Mouse (Mus musculus): Measurements from ENCODE around the gene Tbc1d13. TPM values are rescaled to one million over a fixed set of nuclear protein-coding genes. Genes with fewer than 3 reads are reported as not detected.

The Tbc1d13 gene
- polyA plus RNA-seq (2017; shearing (Covaris generic)) = 4.4 TPM

GRCm38 (mm10) chr2:30133613-30134377 is at the start of gene Tbc1d13:
TSS of gene Tbc1d13 (plus strand) at chr2:30133746.

GRCm38 (mm10) chr2:30093471-30094207 is 39.9 kb upstream of the Tbc1d13 start, which contains the start of gene Zdhhc12:
TSS of gene Zdhhc12 (minus strand) at chr2:30093648.

GRCm38 (mm10) chr2:30124472-30125274 is 8.9 kb upstream of the Tbc1d13 start, which contains the start of gene Zer1:
TSS of gene Zer1 (minus strand) at chr2:30124585.

GRCm38 (mm10) chr2:30171371-30171996 is 37.9 kb downstream of the Tbc1d13 start, which contains the start of gene Endog:
TSS of gene Endog (plus strand) at chr2:30171493.

GRCm38 (mm10) chr2:30177700-30178675 is 44.4 kb downstream of the Tbc1d13 start, which contains the start of gene Spout1:
TSS of gene Spout1 (minus strand) at chr2:30178459.

Other genes starting within 250 kb of the Tbc1d13 start
- 80.1 TPM for gene Odf2, start 244.5 kb upstream of the Tbc1d13 start, polyA plus RNA-seq (2017; shearing (Covaris generic))
- gene Gle1, start 198.3 kb upstream of the Tbc1d13 start, polyA plus RNA-seq (2017; shearing (Covaris generic)) = 76.2 TPM
- gene Sptan1, start 168.2 kb upstream of the Tbc1d13 start, polyA plus RNA-seq (2017; shearing (Covaris generic)) = 128 TPM
- gene Wdr34, start 84.9 kb upstream of the Tbc1d13 start, polyA plus RNA-seq (2017; shearing (Covaris generic)) = 0.96 TPM
- gene Set, start 76.4 kb upstream of the Tbc1d13 start, polyA plus RNA-seq (2017; shearing (Covaris generic)) = 330 TPM
- gene Pkn3, start 56.1 kb upstream of the Tbc1d13 start, polyA plus RNA-seq (2017; shearing (Covaris generic)) = 0.70 TPM
- gene Zdhhc12, start 40.1 kb upstream of the Tbc1d13 start, polyA plus RNA-seq (2017; shearing (Covaris generic)) = 8.6 TPM
- 53.2 TPM for gene Zer1, start 9.2 kb upstream of the Tbc1d13 start, polyA plus RNA-seq (2017; shearing (Covaris generic))
- gene Endog, start 37.7 kb downstream of the Tbc1d13 start, polyA plus RNA-seq (2017; shearing (Covaris generic)) = 24.0 TPM
- gene Spout1, start 44.7 kb downstream of the Tbc1d13 start, polyA plus RNA-seq (2017; shearing (Covaris generic)) = 30.0 TPM
- 8.2 TPM for gene Kyat1, start 72.1 kb downstream of the Tbc1d13 start, polyA plus RNA-seq (2017; shearing (Covaris generic))
- gene Lrrc8a, start 104.0 kb downstream of the Tbc1d13 start, polyA plus RNA-seq (2017; shearing (Covaris generic)) = 8.6 TPM
- 5.4 TPM for gene Gm28035, start 106.8 kb downstream of the Tbc1d13 start, polyA plus RNA-seq (2017; shearing (Covaris generic))
- 5.3 TPM for gene Phyhd1, start 132.5 kb downstream of the Tbc1d13 start, polyA plus RNA-seq (2017; shearing (Covaris generic))
- gene Gm28038, start 147.3 kb downstream of the Tbc1d13 start, polyA plus RNA-seq (2017; shearing (Covaris generic)) = 2.9 TPM
- 14.8 TPM for gene Dolk, start 152.6 kb downstream of the Tbc1d13 start, polyA plus RNA-seq (2017; shearing (Covaris generic))
- 21.5 TPM for gene Nup188, start 152.7 kb downstream of the Tbc1d13 start, polyA plus RNA-seq (2017; shearing (Covaris generic))
- gene Sh3glb2, start 225.6 kb downstream of the Tbc1d13 start, polyA plus RNA-seq (2017; shearing (Covaris generic)) = 99.2 TPM
- 5.2 TPM for gene Miga2, start 230.5 kb downstream of the Tbc1d13 start, polyA plus RNA-seq (2017; shearing (Covaris generic))